Mouse (Mus musculus) liver, embryonic 12.5 days (tissue): ENCODE results near the gene Mid1. TPM values are rescaled to one million over a fixed set of nuclear protein-coding genes. Genes with fewer than 3 reads are reported as not detected.

Source experiments
- ATAC-seq: fragments of 200-750 bp; cut with Nextera tagmentation; 2 replicates; pipeline ENCODE4 v1.8.0; 2017; ENCODE audit warnings: moderate number of reproducible peaks, mild to moderate bottlenecking, moderate library complexity
- H3K27ac ChIP-seq: fragments of 300-500 bp; sonication (generic); 2 replicates; pipeline ENCODE4 v1.5.1; 2016; ENCODE audit warnings: mild to moderate bottlenecking
- H3K27me3 ChIP-seq: fragments of 300-500 bp; sonication (generic); replicated peaks from 2 replicates; pipeline ENCODE4 v1.6.1; 2016; ENCODE audit warnings: mild to moderate bottlenecking, moderate library complexity
- H3K36me3 ChIP-seq: fragments of 300-500 bp; sonication (generic); 2 replicates; pipeline ENCODE4 v1.6.1; 2016; ENCODE audit warnings: mild to moderate bottlenecking, moderate library complexity
- H3K4me1 ChIP-seq: fragments of 300-500 bp; sonication (generic); 2 replicates; pipeline ENCODE4 v1.6.1; 2016
- H3K4me2 ChIP-seq: fragments of 300-500 bp; sonication (generic); 2 replicates; pipeline ENCODE4 v1.6.1; 2016; ENCODE audit warnings: mild to moderate bottlenecking, moderate library complexity
- H3K4me3 ChIP-seq: fragments of 300-500 bp; sonication (generic); 2 replicates; pipeline ENCODE4 v1.5.1; 2016; ENCODE audit warnings: mild to moderate bottlenecking, moderate library complexity
- H3K9ac ChIP-seq: fragments of 300-500 bp; sonication (generic); 2 replicates; pipeline ENCODE4 v1.6.1; 2016; ENCODE audit warnings: mild to moderate bottlenecking, moderate library complexity
- H3K9me3 ChIP-seq: fragments of 300-500 bp; sonication (generic); replicated peaks from 2 replicates; pipeline ENCODE4 v1.6.1; 2016; ENCODE audit warnings: mild to moderate bottlenecking, moderate library complexity
- WGBS: fragments of 180-500 bp; shearing (Covaris S2); methylation state at CpG from one replicate; pipeline ENCODE4 v1.1.7; 2016; ENCODE audit not compliant: insufficient replicate concordance; 5-methylcytosine and 5-hydroxymethylcytosine counted together
- polyA plus RNA-seq: library from polyadenylated mRNA; unstranded; fragments of >200 nt; fragmentation: Nextera tagmentation; extraction: Ambion mirVana; gene quantifications from 2 replicates; pipeline ENCODE4 v1.2.1, GENCODE M21; 2016

Mid1 gene
- polyA plus RNA-seq, 1 experiment from 2014 or later: 3.3 TPM

GRCm38 (mm10) chrX:169868223-169868622 lies 183.2 kb downstream of the Mid1 start:
- whole genome bisulfite sequencing: 55% methylated on average over 5 of the region's 5 CpGs
- H3K27me3 ChIP-seq: no peaks in the 10 kb centered on the region

GRCm38 (mm10) chrX:169874475-169874874 lies 189.5 kb downstream of the Mid1 start:
- no peaks in the 10 kb centered on the region for H3K36me3 ChIP-seq
- H3K27ac ChIP-seq: no peak overlapping the region
- no peaks in the 10 kb centered on the region for H3K4me1 ChIP-seq
- WGBS: 88% methylated on average over 1 of the region's 1 CpGs
- no peak for ATAC-seq
- no peaks in the 10 kb centered on the region for H3K9me3 ChIP-seq
- no peak overlapping the region for H3K9ac ChIP-seq
- no peak overlapping the region for H3K4me2 ChIP-seq
- no peak overlapping the region for H3K4me3 ChIP-seq
- H3K27me3 ChIP-seq: peaks cover 6% of the 10 kb centered on the region

More at GRCm38 (mm10) chrX:169868223-169868622, 183.2 kb downstream of the Mid1 start:
- Histone ChIP-seq H3K9ac (no peak overlapping the region), H3K4me1 (no peaks in the 10 kb centered on the region), H3K9me3 (no peaks in the 10 kb centered on the region), H3K36me3 (no peaks in the 10 kb centered on the region), H3K4me2 (no peak overlapping the region), H3K27ac (no peak overlapping the region), H3K4me3 (no peak overlapping the region)
- ATAC-seq: no peak

GRCm38 (mm10) chrX:169879481-169880362 lies 194.7 kb downstream of the Mid1 start:
- Histone ChIP-seq H3K9me3 (no peaks in the 10 kb centered on the region), H3K4me1 (no peaks in the 10 kb centered on the region), H3K4me3 (peak overlapping the region; percentile 46), H3K27me3 (peaks cover 31% of the 10 kb centered on the region), H3K36me3 (no peaks in the 10 kb centered on the region), H3K27ac (no peak overlapping the region), H3K4me2 (peak overlapping the region; percentile 61), H3K9ac (no peak overlapping the region; the same call in 1 of the 2 replicates)
- peak; percentile 68 for ATAC-seq
- 5% methylated on average over 36 of the region's 36 CpGs for WGBS

- ATAC-seq: no peak
- 10% methylated on average over 13 of the region's 13 CpGs for WGBS
- H3K27ac ChIP-seq: no peak overlapping the region
- H3K9me3 ChIP-seq: no peaks in the 10 kb centered on the region
- peaks cover 31% of the 10 kb centered on the region for H3K27me3 ChIP-seq
- no peaks in the 10 kb centered on the region for H3K4me1 ChIP-seq
- peak overlapping the region; percentile 46 for H3K4me3 ChIP-seq
- no peaks in the 10 kb centered on the region for H3K36me3 ChIP-seq
- no peak overlapping the region for H3K9ac ChIP-seq
- H3K4me2 ChIP-seq: peak overlapping the region; percentile 61
Observed at GRCm38 (mm10) chrX:169880363-169880711, 195.3 kb downstream of the Mid1 start.

- 28% methylated on average over 10 of the region's 10 CpGs for WGBS
- Histone ChIP-seq H3K9me3 (no peaks in the 10 kb centered on the region), H3K4me2 (peak overlapping the region; percentile 61), H3K27me3 (peaks cover 31% of the 10 kb centered on the region), H3K36me3 (no peaks in the 10 kb centered on the region), H3K4me1 (no peaks in the 10 kb centered on the region), H3K27ac (no peak overlapping the region), H3K4me3 (peak overlapping the region; percentile 46), H3K9ac (no peak overlapping the region)
- ATAC-seq: no peak
Observed at GRCm38 (mm10) chrX:169880826-169881225, 195.8 kb downstream of the Mid1 start.

GRCm38 (mm10) chrX:169881253-169882219 lies 196.5 kb downstream of the Mid1 start:
- H3K4me2 ChIP-seq: peak overlapping the region; percentile 61
- no peak overlapping the region for H3K27ac ChIP-seq
- H3K4me3 ChIP-seq: peak overlapping the region; percentile 46; the same call in 1 of the 2 replicates
- H3K9me3 ChIP-seq: no peaks in the 10 kb centered on the region
- H3K36me3 ChIP-seq: no peaks in the 10 kb centered on the region
- H3K9ac ChIP-seq: no peak overlapping the region
- WGBS: 58% methylated on average over 10 of the region's 10 CpGs
- H3K4me1 ChIP-seq: no peaks in the 10 kb centered on the region
- no peak for ATAC-seq
- H3K27me3 ChIP-seq: peaks cover 31% of the 10 kb centered on the region

GRCm38 (mm10) chrX:169882220-169882609 lies 197.2 kb downstream of the Mid1 start:
- no peak for ATAC-seq
- Histone ChIP-seq H3K9ac (no peak overlapping the region), H3K36me3 (no peaks in the 10 kb centered on the region), H3K9me3 (no peaks in the 10 kb centered on the region), H3K27me3 (peaks cover 31% of the 10 kb centered on the region), H3K4me2 (no peak overlapping the region), H3K4me1 (no peaks in the 10 kb centered on the region), H3K27ac (no peak overlapping the region), H3K4me3 (no peak overlapping the region)
- WGBS: 71% methylated on average over 1 of the region's 1 CpGs

GRCm38 (mm10) chrX:169883536-169884272 lies 198.7 kb downstream of the Mid1 start:
- no peaks in the 10 kb centered on the region for H3K9me3 ChIP-seq
- WGBS: 53% methylated on average over 8 of the region's 8 CpGs
- ATAC-seq: no peak
- H3K36me3 ChIP-seq: no peaks in the 10 kb centered on the region
- peaks cover 31% of the 10 kb centered on the region for H3K27me3 ChIP-seq
- H3K4me3 ChIP-seq: no peak overlapping the region
- H3K4me2 ChIP-seq: no peak overlapping the region
- H3K4me1 ChIP-seq: no peaks in the 10 kb centered on the region
- no peak overlapping the region for H3K27ac ChIP-seq
- H3K9ac ChIP-seq: no peak overlapping the region

- H3K36me3 ChIP-seq: no peaks in the 10 kb centered on the region
- H3K9me3 ChIP-seq: no peaks in the 10 kb centered on the region
- H3K4me1 ChIP-seq: no peaks in the 10 kb centered on the region
- H3K4me3 ChIP-seq: no peak overlapping the region
- H3K9ac ChIP-seq: no peak overlapping the region
- H3K4me2 ChIP-seq: no peak overlapping the region
- ATAC-seq: no peak
- H3K27ac ChIP-seq: no peak overlapping the region
- WGBS: 62% methylated on average over 4 of the region's 4 CpGs
- H3K27me3 ChIP-seq: no peaks in the 10 kb centered on the region
Observed at GRCm38 (mm10) chrX:169890541-169890940, 205.5 kb downstream of the Mid1 start.

GRCm38 (mm10) chrX:169892100-169892499 lies 207.1 kb downstream of the Mid1 start:
- Histone ChIP-seq H3K36me3 (no peaks in the 10 kb centered on the region), H3K27ac (no peak overlapping the region), H3K4me2 (no peak overlapping the region), H3K9ac (no peak overlapping the region), H3K9me3 (no peaks in the 10 kb centered on the region), H3K27me3 (no peaks in the 10 kb centered on the region), H3K4me1 (no peaks in the 10 kb centered on the region), H3K4me3 (no peak overlapping the region)
- no peak for ATAC-seq

GRCm38 (mm10) chrX:169892631-169893030 lies 207.6 kb downstream of the Mid1 start:
- ATAC-seq: no peak

More at GRCm38 (mm10) chrX:169892631-169893030, 207.6 kb downstream of the Mid1 start:
- Histone ChIP-seq H3K4me3 (no peak overlapping the region), H3K9ac (no peak overlapping the region), H3K4me2 (no peak overlapping the region), H3K27me3 (no peaks in the 10 kb centered on the region), H3K9me3 (no peaks in the 10 kb centered on the region), H3K27ac (no peak overlapping the region), H3K36me3 (no peaks in the 10 kb centered on the region), H3K4me1 (no peaks in the 10 kb centered on the region)
- 39% methylated on average over 2 of the region's 2 CpGs for WGBS
